Mouse (Mus musculus) megakaryocyte, embryonic 14.5 days (primary cell): Measurements from ENCODE around the gene Peli1. TPM values are rescaled to one million over a fixed set of nuclear protein-coding genes. Genes with fewer than 3 reads are reported as not detected.
A peak's percentile ranks its signal among the peaks of the same experiment; 100 is the strongest.

ENCODE experiments used
- H3K27me3 ChIP-seq: replicated peaks from 2 replicates; pipeline ENCODE3; 2012; ENCODE audit warnings: inconsistent platforms
- H3K36me3 ChIP-seq: replicated peaks from 2 replicates; pipeline ENCODE3; 2012; ENCODE audit warnings: low read length, inconsistent platforms, mixed read lengths
- H3K4me1 ChIP-seq: 2 replicates; pipeline ENCODE4 v1.6.1; 2012; ENCODE audit warnings: inconsistent platforms
- H3K4me3 ChIP-seq: replicated peaks from 2 replicates; pipeline ENCODE3; 2012; ENCODE audit warnings: moderate library complexity, mild to moderate bottlenecking, inconsistent platforms
- H3K9me3 ChIP-seq: 2 replicates; pipeline ENCODE4 v1.6.1; 2012; ENCODE audit warnings: inconsistent platforms
- FLI1 ChIP-seq: IDR thresholded peaks from 2 replicates; pipeline ENCODE4 v1.6.1; 2012; ENCODE audit warnings: low read length, inconsistent platforms, mixed read lengths
- GATA1 ChIP-seq: IDR thresholded peaks from 3 replicates; pipeline ENCODE4 v1.6.1; 2012; ENCODE audit warnings: mixed read lengths, low read length, inconsistent platforms, borderline replicate concordance
- polyA plus RNA-seq: library from polyadenylated mRNA; stranded (reverse); fragments of >175 nt; gene quantifications from 2 replicates; pipeline ENCODE4 v1.2.3, GENCODE M21; 2012; ENCODE audit warnings: low replicate concordance; ENCODE audit not compliant: insufficient read depth

Gene Peli1
- polyA plus RNA-seq, 1 experiment = 13.1 TPM

GRCm38 (mm10) chr11:21060386-21061074, 30.6 kb upstream of the Peli1 start:
- Histone ChIP-seq H3K9me3 (no peaks in the 10 kb centered on the region), H3K27me3 (peaks cover 3% of the 10 kb centered on the region), H3K36me3 (no peaks in the 10 kb centered on the region), H3K4me1 (peaks cover 22% of the 10 kb centered on the region), H3K4me3 (no peak overlapping the region)
- no peak for TF ChIP-seq FLI1
- TF ChIP-seq GATA1 = no peak

DNA sequence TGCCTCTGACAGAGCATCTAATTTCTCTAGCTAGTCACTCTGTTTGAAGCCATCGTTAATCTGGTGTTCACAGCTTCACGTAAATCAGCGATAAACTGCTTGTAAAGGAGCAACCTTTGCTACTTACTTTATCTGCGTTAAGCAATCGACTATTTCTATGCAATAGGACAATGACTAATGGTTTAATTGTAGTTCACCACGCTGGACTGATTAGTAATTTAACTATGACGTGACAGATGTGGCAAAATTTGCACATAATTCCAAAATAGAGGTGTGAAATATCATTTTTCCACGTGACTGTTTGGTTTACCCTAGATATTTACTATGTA, 30.1 kb upstream of the Peli1 start:
- Histone ChIP-seq H3K4me1 (peaks cover 22% of the 10 kb centered on the region), H3K9me3 (no peaks in the 10 kb centered on the region), H3K36me3 (no peaks in the 10 kb centered on the region), H3K4me3 (no peak overlapping the region), H3K27me3 (peaks cover 3% of the 10 kb centered on the region)
- TF ChIP-seq GATA1 (no peak), FLI1 (no peak)

DNA sequence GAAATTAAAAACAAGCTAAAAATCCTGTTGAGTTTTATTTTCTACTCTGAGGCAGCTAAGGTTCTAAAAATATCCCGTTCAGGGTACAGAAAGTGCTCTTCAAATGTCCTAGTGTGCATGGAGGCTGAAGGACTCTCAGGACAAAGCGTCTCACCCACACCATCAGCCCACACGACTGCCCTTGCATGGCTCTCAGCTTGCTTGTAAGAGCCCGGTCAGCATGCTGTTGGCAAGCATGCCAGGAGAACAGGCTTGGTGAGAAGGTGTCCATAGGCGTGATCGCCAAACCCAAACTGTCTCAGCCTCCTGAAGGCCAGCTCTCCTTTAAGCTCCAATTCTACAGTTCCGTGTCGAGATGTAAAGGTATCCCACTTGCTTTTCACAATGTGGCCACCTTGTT, 29.7 kb upstream of the Peli1 start:
- no peak for TF ChIP-seq GATA1
- no peak for TF ChIP-seq FLI1

DNA sequence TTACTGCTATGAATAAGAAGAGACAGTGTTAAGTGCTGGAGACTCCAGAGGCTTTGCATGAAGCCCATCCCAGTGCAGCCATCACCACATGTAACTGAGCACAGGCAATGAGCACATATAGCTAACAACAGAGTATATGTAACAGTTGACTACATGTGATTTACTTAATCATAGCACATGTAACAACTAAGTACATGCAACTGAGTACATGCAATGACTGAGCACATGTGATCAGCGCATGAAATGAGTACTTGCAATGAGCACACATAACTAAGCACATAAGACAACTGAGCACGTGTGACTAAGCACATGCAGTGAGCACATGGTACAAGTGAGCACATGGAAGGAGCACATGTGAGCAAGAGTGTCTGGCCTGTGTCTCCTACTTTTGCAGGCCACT, 29.0 kb upstream of the Peli1 start:
- H3K36me3 ChIP-seq = no peaks in the 10 kb centered on the region
- TF ChIP-seq FLI1 = no peak
- TF ChIP-seq GATA1 = no peak
- H3K4me3 ChIP-seq = peak overlapping the region; percentile 4
- no peaks in the 10 kb centered on the region for H3K9me3 ChIP-seq
- peaks cover 3% of the 10 kb centered on the region for H3K27me3 ChIP-seq
- H3K4me1 ChIP-seq = peaks cover 22% of the 10 kb centered on the region

More for the DNA sequence above, 29.7 kb upstream of the Peli1 start:
- Histone ChIP-seq H3K9me3 (no peaks in the 10 kb centered on the region), H3K4me3 (no peak overlapping the region), H3K4me1 (peaks cover 22% of the 10 kb centered on the region), H3K27me3 (peaks cover 3% of the 10 kb centered on the region), H3K36me3 (no peaks in the 10 kb centered on the region)

- Histone ChIP-seq H3K9me3 (no peaks in the 10 kb centered on the region), H3K27me3 (peaks cover 3% of the 10 kb centered on the region), H3K4me1 (peaks cover 18% of the 10 kb centered on the region), H3K4me3 (no peak overlapping the region), H3K36me3 (no peaks in the 10 kb centered on the region)
- no peak for TF ChIP-seq FLI1
- TF ChIP-seq GATA1 = no peak
Measured at GRCm38 (mm10) chr11:21063271-21063670, 27.8 kb upstream of the Peli1 start.

DNA sequence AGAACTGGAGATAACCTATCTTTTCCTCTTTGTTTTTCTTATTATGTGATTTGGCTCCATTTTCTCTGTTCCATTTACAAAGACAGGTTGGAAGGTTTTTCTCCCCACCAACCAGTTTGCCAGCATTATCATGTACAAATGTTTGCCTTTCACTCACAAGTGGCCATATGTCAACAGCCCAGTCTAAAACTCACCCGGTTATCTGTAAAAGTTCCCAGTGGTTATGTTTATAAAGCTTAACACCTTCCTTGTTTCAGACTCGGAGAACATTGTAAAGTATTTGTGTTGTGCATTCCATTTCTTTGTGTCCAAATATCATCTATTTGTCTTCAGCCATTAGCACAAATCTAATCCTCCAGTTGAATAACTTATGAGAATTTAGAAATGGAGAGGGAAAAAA, 11.7 kb upstream of the Peli1 start:
- Histone ChIP-seq H3K4me3 (no peak overlapping the region), H3K27me3 (no peaks in the 10 kb centered on the region), H3K9me3 (no peaks in the 10 kb centered on the region), H3K4me1 (peaks cover 39% of the 10 kb centered on the region), H3K36me3 (no peaks in the 10 kb centered on the region)
- TF ChIP-seq GATA1 = no peak
- no peak for TF ChIP-seq FLI1

- TF ChIP-seq FLI1 = no peak
- TF ChIP-seq GATA1 = no peak
Measured at GRCm38 (mm10) chr11:21079851-21080362, 11.2 kb upstream of the Peli1 start.

GRCm38 (mm10) chr11:21081169-21081568, 9.9 kb upstream of the Peli1 start:
- no peaks in the 10 kb centered on the region for H3K9me3 ChIP-seq
- TF ChIP-seq GATA1 (no peak), FLI1 (no peak)
- no peaks in the 10 kb centered on the region for H3K27me3 ChIP-seq
- H3K4me3 ChIP-seq = no peak overlapping the region
- no peaks in the 10 kb centered on the region for H3K36me3 ChIP-seq
- peaks cover 52% of the 10 kb centered on the region for H3K4me1 ChIP-seq

More at GRCm38 (mm10) chr11:21079851-21080362, 11.2 kb upstream of the Peli1 start:
- Histone ChIP-seq H3K9me3 (no peaks in the 10 kb centered on the region), H3K4me3 (no peak overlapping the region), H3K27me3 (no peaks in the 10 kb centered on the region), H3K4me1 (peaks cover 43% of the 10 kb centered on the region), H3K36me3 (no peaks in the 10 kb centered on the region)

DNA sequence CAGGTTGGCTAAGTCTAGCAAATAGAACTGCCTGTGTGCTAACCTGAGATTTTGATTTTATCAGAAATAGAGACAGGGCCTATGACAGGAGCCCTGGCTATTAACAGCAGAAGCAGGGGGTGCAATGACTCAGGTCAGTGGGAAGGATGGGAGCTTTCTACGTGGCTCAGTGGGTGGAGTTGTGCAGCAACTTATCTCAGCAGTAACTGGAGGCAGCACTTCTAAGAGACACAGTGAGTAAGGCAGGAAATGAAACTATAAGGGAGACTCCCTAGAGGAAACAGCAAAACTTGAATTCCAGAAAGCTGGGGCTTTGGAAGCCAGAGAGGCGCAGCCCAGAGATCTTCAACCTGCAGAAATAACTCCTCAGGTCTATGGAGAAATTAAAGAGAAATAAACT, 8.4 kb upstream of the Peli1 start:
- TF ChIP-seq GATA1 (no peak), FLI1 (no peak)
- Histone ChIP-seq H3K27me3 (no peaks in the 10 kb centered on the region), H3K9me3 (no peaks in the 10 kb centered on the region), H3K4me3 (peak overlapping the region; percentile 56), H3K4me1 (peaks cover 53% of the 10 kb centered on the region), H3K36me3 (no peaks in the 10 kb centered on the region)

- H3K27me3 ChIP-seq = no peaks in the 10 kb centered on the region
- H3K36me3 ChIP-seq = no peaks in the 10 kb centered on the region
- TF ChIP-seq GATA1 = no peak
- TF ChIP-seq FLI1 = no peak
- no peaks in the 10 kb centered on the region for H3K9me3 ChIP-seq
- H3K4me1 ChIP-seq = peaks cover 41% of the 10 kb centered on the region
- H3K4me3 ChIP-seq = no peak overlapping the region
Measured at GRCm38 (mm10) chr11:21088356-21088755, 2.7 kb upstream of the Peli1 start.

DNA sequence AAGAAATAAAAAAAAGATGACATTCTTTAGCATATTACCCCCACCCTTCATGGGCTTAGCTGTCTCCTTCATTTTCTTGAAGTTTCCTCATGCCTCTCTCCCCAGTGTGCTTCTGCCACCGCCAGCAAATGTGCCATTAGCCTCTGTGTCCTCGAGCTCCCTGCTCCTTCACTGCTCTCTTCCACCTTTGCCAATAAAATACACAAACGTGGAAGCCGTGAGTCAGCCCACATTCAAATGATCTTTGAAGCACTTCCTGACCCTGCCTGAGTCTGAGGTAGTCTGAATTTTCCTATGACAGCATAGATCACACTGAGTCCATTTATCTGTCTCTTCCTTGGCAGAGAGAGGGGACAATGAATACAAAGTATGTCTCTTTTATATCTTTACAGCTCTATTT, 1.5 kb upstream of the Peli1 start:
- TF ChIP-seq GATA1 (no peak), FLI1 (no peak)
- Histone ChIP-seq H3K9me3 (no peaks in the 10 kb centered on the region), H3K4me1 (peaks cover 36% of the 10 kb centered on the region), H3K4me3 (no peak overlapping the region), H3K36me3 (peaks cover 4% of the 10 kb centered on the region), H3K27me3 (no peaks in the 10 kb centered on the region)
